Mouse (Mus musculus): ENCODE results near the gene Tfe3. TPM values are rescaled to one million over a fixed set of nuclear protein-coding genes. Genes with fewer than 3 reads are reported as not detected.

The Tfe3 gene
- total and polyA plus RNA-seq, 2 experiments: 4.7 to 17.0 TPM

- Histone ChIP-seq H3K79me2 (ENCODE audit: control insufficient read depth, insufficient read depth, low read length) (no peaks in the 10 kb centered on the region; the same call in 1 of the 2 replicates), H3K27me3 (ENCODE audit: control insufficient read depth, insufficient read depth, low read length) (no peaks in the 10 kb centered on the region), H3K4me3 (ENCODE audit: insufficient read depth, low read depth, low read length) (peak overlapping the region; percentile 76), H3K9ac (ENCODE audit: low read depth, low read length) (peak overlapping the region; percentile 88), H3K36me3 (ENCODE audit: control insufficient read depth, insufficient read depth, low read length) (peaks cover 15% of the 10 kb centered on the region), H3K27ac (replicated peaks; ENCODE audit: insufficient read depth, low read depth, low read length) (peak overlapping the region; percentile 82), H3K4me1 (ENCODE audit: control insufficient read depth, insufficient read depth, low read length) (peaks cover 13% of the 10 kb centered on the region)
- DNase-seq (ENCODE audit: extremely low read depth, low read depth, low spot score): peak; percentile 25
- no peak for TF ChIP-seq CTCF (IDR thresholded peaks at IDR 0.05; ENCODE audit: low read depth, low read length)
- TF ChIP-seq POLR2A (IDR thresholded peaks at IDR 0.05; ENCODE audit: extremely low read depth, insufficient read depth, low read length): no peak
- 7% methylated on average over 22 of the region's 22 CpGs for WGBS
These were observed 1.5 kb downstream of the Tfe3 start for GRCm38 (mm10) chrX:7763631-7764393.

DNA sequence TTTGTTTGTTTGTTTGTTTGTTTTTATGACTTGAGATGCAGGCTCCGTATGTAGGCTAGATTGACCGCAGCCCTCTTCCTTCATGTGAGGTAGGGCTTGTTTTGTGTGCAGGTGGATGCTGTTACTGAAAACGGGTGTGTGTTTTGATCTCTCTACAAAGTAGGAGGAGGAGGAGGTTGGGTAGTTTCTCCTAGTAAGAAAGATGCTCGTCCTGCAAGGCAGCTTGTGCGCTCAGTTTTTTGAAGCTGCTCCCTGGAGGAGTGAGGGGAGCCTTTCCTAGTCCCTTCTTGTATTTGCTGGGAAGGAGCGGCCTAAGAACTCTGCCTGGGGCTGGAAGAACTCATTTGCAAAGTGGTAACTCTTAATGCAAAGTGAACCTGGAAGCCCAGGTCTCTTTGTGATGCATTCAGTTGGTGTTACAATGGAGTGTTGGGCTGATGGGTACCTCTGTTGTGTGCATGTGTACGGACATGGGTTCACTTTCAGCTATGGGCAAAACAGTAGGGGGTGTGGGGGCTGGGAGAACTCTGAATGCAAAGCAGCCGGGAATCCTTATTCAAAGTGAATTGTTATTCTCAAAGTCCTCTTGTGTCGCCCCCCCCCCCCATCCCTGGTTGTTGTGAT lies 2.4 kb downstream of the Tfe3 start:
- DNase-seq (ENCODE audit: extremely low read depth, low read depth, low spot score): no peak
- TF ChIP-seq CTCF (IDR thresholded peaks at IDR 0.05; ENCODE audit: low read depth, low read length): no peak
- no peak for TF ChIP-seq POLR2A (IDR thresholded peaks at IDR 0.05; ENCODE audit: extremely low read depth, insufficient read depth, low read length)
- H3K27ac ChIP-seq (replicated peaks; ENCODE audit: insufficient read depth, low read depth, low read length): peak overlapping the region; percentile 72
- H3K4me3 ChIP-seq (ENCODE audit: insufficient read depth, low read depth, low read length): no peak overlapping the region
- H3K4me1 ChIP-seq (ENCODE audit: control insufficient read depth, insufficient read depth, low read length): peaks cover 13% of the 10 kb centered on the region
- H3K36me3 ChIP-seq (ENCODE audit: control insufficient read depth, insufficient read depth, low read length): peaks cover 23% of the 10 kb centered on the region
- no peaks in the 10 kb centered on the region; the same call in 1 of the 2 replicates for H3K79me2 ChIP-seq (ENCODE audit: control insufficient read depth, insufficient read depth, low read length)
- peak overlapping the region; percentile 20; the same call in 1 of the 2 replicates for H3K9ac ChIP-seq (ENCODE audit: low read depth, low read length)
- no peaks in the 10 kb centered on the region for H3K27me3 ChIP-seq (ENCODE audit: control insufficient read depth, insufficient read depth, low read length)
- WGBS: 41% methylated on average over 9 of the region's 9 CpGs

DNA sequence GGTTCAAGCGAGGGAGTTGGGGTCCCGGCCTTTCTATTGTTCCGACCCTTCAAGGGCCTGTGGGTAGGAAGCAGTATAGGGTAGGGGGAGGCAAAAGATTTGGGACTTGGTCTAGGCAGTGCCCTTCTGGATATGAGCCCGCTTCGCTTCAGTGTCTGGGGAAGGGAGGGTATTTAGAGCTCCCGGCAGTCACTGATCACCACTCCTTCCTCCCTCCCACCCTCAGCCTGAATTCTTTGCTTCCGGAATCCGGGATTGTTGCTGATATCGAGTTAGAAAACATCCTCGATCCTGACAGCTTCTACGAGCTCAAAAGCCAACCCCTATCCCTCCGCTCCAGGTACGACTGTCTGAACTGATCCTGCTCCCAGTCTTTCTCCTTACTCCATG lies 2.9 kb downstream of the Tfe3 start:
- peaks cover 13% of the 10 kb centered on the region for H3K4me1 ChIP-seq (ENCODE audit: control insufficient read depth, insufficient read depth, low read length)
- 42% methylated on average over 13 of the region's 13 CpGs for WGBS
- no peak for TF ChIP-seq CTCF (IDR thresholded peaks at IDR 0.05; ENCODE audit: low read depth, low read length)
- TF ChIP-seq POLR2A (IDR thresholded peaks at IDR 0.05; ENCODE audit: extremely low read depth, insufficient read depth, low read length): no peak
- no peak for DNase-seq (ENCODE audit: extremely low read depth, low read depth, low spot score)
- H3K27ac ChIP-seq (replicated peaks; ENCODE audit: insufficient read depth, low read depth, low read length): peak overlapping the region; percentile 72
- H3K79me2 ChIP-seq (ENCODE audit: control insufficient read depth, insufficient read depth, low read length): no peaks in the 10 kb centered on the region; the same call in 1 of the 2 replicates
- H3K36me3 ChIP-seq (ENCODE audit: control insufficient read depth, insufficient read depth, low read length): peaks cover 26% of the 10 kb centered on the region
- peak overlapping the region; percentile 8 for H3K4me3 ChIP-seq (ENCODE audit: insufficient read depth, low read depth, low read length)
- H3K9ac ChIP-seq (ENCODE audit: low read depth, low read length): peak overlapping the region; percentile 53
- no peaks in the 10 kb centered on the region for H3K27me3 ChIP-seq (ENCODE audit: control insufficient read depth, insufficient read depth, low read length)

GRCm38 (mm10) chrX:7765764-7766163 lies 3.4 kb downstream of the Tfe3 start:
- Histone ChIP-seq H3K27me3 (ENCODE audit: control insufficient read depth, insufficient read depth, low read length) (no peaks in the 10 kb centered on the region), H3K27ac (replicated peaks; ENCODE audit: insufficient read depth, low read depth, low read length) (peak overlapping the region; percentile 72), H3K4me3 (ENCODE audit: insufficient read depth, low read depth, low read length) (peak overlapping the region; percentile 8), H3K36me3 (ENCODE audit: control insufficient read depth, insufficient read depth, low read length) (peaks cover 31% of the 10 kb centered on the region), H3K9ac (ENCODE audit: low read depth, low read length) (peak overlapping the region; percentile 53), H3K4me1 (ENCODE audit: control insufficient read depth, insufficient read depth, low read length) (peaks cover 13% of the 10 kb centered on the region), H3K79me2 (ENCODE audit: control insufficient read depth, insufficient read depth, low read length) (no peaks in the 10 kb centered on the region; the same call in 1 of the 2 replicates)
- 2% methylated on average over 11 of the region's 11 CpGs for WGBS
- DNase-seq (ENCODE audit: extremely low read depth, low read depth, low spot score): peak; percentile 82
- TF ChIP-seq CTCF (IDR thresholded peaks at IDR 0.05; ENCODE audit: low read depth, low read length) (no peak), POLR2A (IDR thresholded peaks at IDR 0.05; ENCODE audit: extremely low read depth, insufficient read depth, low read length) (no peak)

DNA sequence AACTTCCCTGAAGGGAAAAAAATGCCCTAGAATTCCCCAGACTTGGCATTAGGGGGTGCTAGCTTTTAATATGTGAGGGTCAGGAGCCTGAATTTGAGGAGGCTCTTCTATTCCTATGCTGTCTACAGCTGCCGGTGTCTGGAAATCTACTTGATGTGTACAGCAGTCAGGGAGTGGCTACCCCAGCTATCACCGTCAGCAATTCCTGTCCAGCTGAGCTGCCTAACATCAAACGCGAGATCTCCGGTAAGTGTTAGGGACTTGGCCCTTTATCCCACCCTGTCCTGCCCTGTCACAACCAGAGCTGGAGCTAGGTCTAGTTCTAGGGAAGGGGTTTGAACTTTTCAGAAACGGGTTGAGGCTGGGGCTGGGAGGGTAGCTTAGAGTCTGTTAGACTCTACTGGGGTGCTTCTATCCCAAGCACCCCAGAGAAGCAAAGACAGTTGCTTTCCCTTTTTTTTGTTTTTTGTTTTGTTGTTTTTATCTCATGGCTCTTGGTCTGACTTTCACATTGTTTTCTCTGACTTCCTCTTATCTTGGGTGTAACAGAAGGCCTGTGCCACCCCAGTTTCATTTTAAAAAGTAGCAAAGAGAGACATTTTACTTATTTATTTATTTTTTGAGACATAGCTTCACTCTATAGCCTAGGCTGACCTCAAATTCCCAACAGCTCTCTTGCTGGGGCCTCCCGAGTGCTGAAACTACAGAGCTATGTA lies 7.1 kb downstream of the Tfe3 start:
- TF ChIP-seq CTCF (IDR thresholded peaks at IDR 0.05; ENCODE audit: low read depth, low read length) (no peak), POLR2A (IDR thresholded peaks at IDR 0.05; ENCODE audit: extremely low read depth, insufficient read depth, low read length) (no peak)
- 80% methylated on average over 7 of the region's 7 CpGs for whole genome bisulfite sequencing
- Histone ChIP-seq H3K4me3 (ENCODE audit: insufficient read depth, low read depth, low read length) (no peak overlapping the region), H3K4me1 (ENCODE audit: control insufficient read depth, insufficient read depth, low read length) (peaks cover 8% of the 10 kb centered on the region), H3K9ac (ENCODE audit: low read depth, low read length) (no peak overlapping the region), H3K27me3 (ENCODE audit: control insufficient read depth, insufficient read depth, low read length) (no peaks in the 10 kb centered on the region), H3K36me3 (ENCODE audit: control insufficient read depth, insufficient read depth, low read length) (peaks cover 48% of the 10 kb centered on the region), H3K27ac (replicated peaks; ENCODE audit: insufficient read depth, low read depth, low read length) (no peak overlapping the region), H3K79me2 (ENCODE audit: control insufficient read depth, insufficient read depth, low read length) (no peaks in the 10 kb centered on the region)
- DNase-seq (ENCODE audit: extremely low read depth, low read depth, low spot score): no peak
